Mouse (Mus musculus) left cerebral cortex, postnatal 36 days (tissue): Measurements from ENCODE around the gene Pde5a. TPM values are rescaled to one million over a fixed set of nuclear protein-coding genes. Genes with fewer than 3 reads are reported as not detected.
A peak's percentile ranks its signal among the peaks of the same experiment; 100 is the strongest.

ENCODE experiments used
- DNase-seq, 2 experiments: peaks; one replicate each; pipeline ENCODE4 v3.0.0; 2021 to 2022; ENCODE audit warnings: low spot score in 2 of 2, mixed read lengths in 1 of 2
- intact Hi-C: fragments of 180-260 bp; cut with DNase I; formaldehyde crosslinking; loops from one replicate; pipeline ENCODE4 v1.15.1; 2025
- total RNA-seq, 2 experiments: library from RNA; stranded (reverse); gene quantifications; 2 replicates each; pipeline ENCODE4 v1.2.3; 2021

Gene Pde5a
- total RNA-seq, 2 experiments from 2014 or later, result 10.0 to 17.3 TPM

GRCm38 (mm10) chr3:122747921-122748700 lies 19.4 kb downstream of the Pde5a start:
- no peak for DNase-seq
- intact Hi-C loops, result no loop called here

GRCm38 (mm10) chr3:122763240-122763761 lies 34.6 kb downstream of the Pde5a start:
- DNase-seq, result no peak
- intact Hi-C loops, result no loop called here

- DNase-seq, result no peak
These were observed 35.0 kb downstream of the Pde5a start for GRCm38 (mm10) chr3:122763768-122764167.

GRCm38 (mm10) chr3:122766930-122767329 lies 38.2 kb downstream of the Pde5a start:
- DNase-seq, result no peak

More at GRCm38 (mm10) chr3:122763768-122764167, 35.0 kb downstream of the Pde5a start:
- intact Hi-C loops, result no loop called here

GRCm38 (mm10) chr3:122767841-122768240 lies 39.1 kb downstream of the Pde5a start:
- intact Hi-C loops, result no loop called here
- DNase-seq, result no peak

More at GRCm38 (mm10) chr3:122766930-122767329, 38.2 kb downstream of the Pde5a start:
- intact Hi-C loops, result no loop called here

- DNase-seq, result no peak
- intact Hi-C loops, result loop anchor here (10.0 kb wide), 1 partner anchor 123 kb away; no protein-coding TSS in a partner anchor
These were observed 52.7 kb downstream of the Pde5a start for GRCm38 (mm10) chr3:122781417-122781816.

- DNase-seq, result no peak
- intact Hi-C loops, result loop anchor here (10.0 kb wide), 1 partner anchor 121 kb away; no protein-coding TSS in a partner anchor
These were observed 55.5 kb downstream of the Pde5a start for GRCm38 (mm10) chr3:122784245-122784644.

- intact Hi-C loops, result loop anchor here (10.0 kb wide), 1 partner anchor 116 kb away; no protein-coding TSS in a partner anchor
- DNase-seq, result peak; percentile 65 to 73
These were observed 59.6 kb downstream of the Pde5a start for GRCm38 (mm10) chr3:122788314-122788713.

- intact Hi-C loops, result loop anchor here (10.0 kb wide), 1 partner anchor 115 kb away; no protein-coding TSS in a partner anchor
These were observed 60.8 kb downstream of the Pde5a start for GRCm38 (mm10) chr3:122789544-122789943.

GRCm38 (mm10) chr3:122800050-122800449 lies 71.3 kb downstream of the Pde5a start:
- no peak for DNase-seq
- intact Hi-C loops, result no loop called here

More at GRCm38 (mm10) chr3:122789544-122789943, 60.8 kb downstream of the Pde5a start:
- DNase-seq, result no peak

- no peak for DNase-seq
- intact Hi-C loops, result no loop called here
These were observed 72.0 kb downstream of the Pde5a start for GRCm38 (mm10) chr3:122800553-122801435.

- peak in 1 of 2 experiments; percentile 11 for DNase-seq
- intact Hi-C loops, result no loop called here
These were observed 72.9 kb downstream of the Pde5a start for GRCm38 (mm10) chr3:122801436-122802221.

GRCm38 (mm10) chr3:122807313-122807712 lies 78.6 kb downstream of the Pde5a start:
- intact Hi-C loops, result no loop called here
- peak in 1 of 2 experiments; percentile 9 for DNase-seq

- intact Hi-C loops, result no loop called here
- no peak for DNase-seq
These were observed 81.5 kb downstream of the Pde5a start for GRCm38 (mm10) chr3:122810090-122810863.

GRCm38 (mm10) chr3:122810986-122811385 lies 82.2 kb downstream of the Pde5a start:
- intact Hi-C loops, result no loop called here
- no peak for DNase-seq

- DNase-seq, result peak; percentile 24 to 29
- intact Hi-C loops, result no loop called here
These were observed 85.8 kb downstream of the Pde5a start for GRCm38 (mm10) chr3:122814531-122814930.

GRCm38 (mm10) chr3:122818282-122818681 lies 89.5 kb downstream of the Pde5a start:
- no peak for DNase-seq
- intact Hi-C loops, result no loop called here

- DNase-seq, result no peak
- intact Hi-C loops, result no loop called here
These were observed 92.0 kb downstream of the Pde5a start for GRCm38 (mm10) chr3:122820700-122821099.
